Comparison of ENCODE assay signal across 8 mouse cellular contexts in the genomic region with DNA sequence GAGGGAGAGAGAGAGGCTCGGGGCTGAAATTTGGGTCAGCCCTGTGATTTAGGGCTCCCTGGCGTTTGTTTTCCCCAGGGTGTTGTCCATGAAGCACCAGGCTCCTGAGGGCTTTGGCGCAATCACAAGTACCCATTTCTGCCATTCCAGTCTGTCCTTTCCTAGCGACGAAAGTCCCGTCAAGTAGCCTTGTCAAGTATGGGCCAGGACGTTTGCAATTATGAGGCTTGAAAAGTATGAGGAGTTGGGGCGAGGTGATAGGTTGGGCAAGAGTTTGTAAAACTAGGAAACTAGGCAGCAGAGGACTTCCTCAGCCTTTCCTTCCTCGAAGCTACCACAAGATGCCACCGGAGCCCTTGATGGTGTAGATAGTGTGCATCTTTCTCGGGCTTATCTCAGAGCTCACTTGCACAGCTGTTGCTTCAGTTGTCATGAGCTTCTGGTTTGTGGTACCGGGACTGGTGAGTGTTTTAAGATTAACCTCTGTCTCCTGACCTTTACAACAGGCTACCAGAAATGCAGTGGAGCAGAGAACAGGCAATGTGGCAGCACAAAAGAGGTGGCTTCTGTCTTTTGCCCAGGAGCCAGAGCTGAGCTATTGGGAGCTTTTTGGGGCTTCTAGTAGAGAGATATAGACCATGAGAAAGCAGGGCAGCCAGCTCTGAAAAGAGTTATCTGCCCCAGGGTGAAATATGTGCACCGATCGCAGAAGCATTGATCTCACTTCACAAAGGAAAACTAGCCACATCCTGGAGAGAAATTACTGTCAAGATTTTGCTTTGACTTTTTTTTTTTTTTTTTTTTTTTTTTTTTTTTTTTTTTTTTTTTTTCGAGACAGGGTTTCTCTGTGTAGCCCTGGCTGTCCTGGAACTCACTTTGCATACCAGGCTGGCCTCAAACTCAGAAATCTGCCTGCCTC. TPM values are rescaled to one million over a fixed set of nuclear protein-coding genes. Genes with fewer than 3 reads are reported as not detected.
DNase-seq lines count a peak whose midpoint lies in the region; ATAC-seq lines count a peak whose summit lies in the region.

No protein-coding gene starts in this region.

- 11% methylated on average over 15 of the region's 15 CpGs for WGBS in heart, embryonic 11.5 days (ENCODE audit: insufficient replicate concordance)
- 25% methylated on average over 15 of the region's 15 CpGs for WGBS in hindbrain, embryonic 15.5 days
- 2% methylated on average over 15 of the region's 15 CpGs for WGBS in liver, embryonic 15.5 days (ENCODE audit: insufficient replicate concordance)
- WGBS in neural tube, embryonic 12.5 days: 21% methylated on average over 15 of the region's 15 CpGs

- H3K36me3 ChIP-seq in heart, embryonic 11.5 days (ENCODE audit: control insufficient read depth, insufficient read depth, low read length): no peaks in the 10 kb centered on the region
- peaks cover 11% of the 10 kb centered on the region; the same call in 1 of the 2 replicates for H3K36me3 ChIP-seq in hindbrain, embryonic 15.5 days
- peaks cover 11% of the 10 kb centered on the region; the same call in 1 of the 2 replicates for H3K36me3 ChIP-seq in liver, embryonic 15.5 days (replicated peaks)
- no peaks in the 10 kb centered on the region for H3K36me3 ChIP-seq in neural tube, embryonic 12.5 days

- H3K27me3 ChIP-seq in heart, embryonic 11.5 days (ENCODE audit: control insufficient read depth, insufficient read depth, low read length): no peaks in the 10 kb centered on the region; the same call in 1 of the 2 replicates
- H3K27me3 ChIP-seq in hindbrain, embryonic 15.5 days: no peaks in the 10 kb centered on the region; the same call in 1 of the 2 replicates
- H3K27me3 ChIP-seq in liver, embryonic 15.5 days: no peaks in the 10 kb centered on the region
- H3K27me3 ChIP-seq in neural tube, embryonic 12.5 days (replicated peaks): no peaks in the 10 kb centered on the region; the same call in 1 of the 2 replicates

- H3K4me2 ChIP-seq in heart, embryonic 11.5 days: peak overlapping the region; percentile 99
- peak overlapping the region; percentile 88 for H3K4me2 ChIP-seq in hindbrain, embryonic 15.5 days
- H3K4me2 ChIP-seq in liver, embryonic 15.5 days: peak overlapping the region; percentile 89
- H3K4me2 ChIP-seq in neural tube, embryonic 12.5 days (replicated peaks): peak overlapping the region; percentile 97

- intact Hi-C loops in left cerebral cortex, postnatal 36 days (cut with DNase I): no loop called here

- peak overlapping the region; percentile 63 for H3K9ac ChIP-seq in heart, embryonic 11.5 days (ENCODE audit: low read depth, low read length)
- H3K9ac ChIP-seq in hindbrain, embryonic 15.5 days: peak overlapping the region; percentile 62
- H3K9ac ChIP-seq in liver, embryonic 15.5 days: peak overlapping the region; percentile 90
- H3K9ac ChIP-seq in neural tube, embryonic 12.5 days: peak overlapping the region; percentile 72

- peaks cover 17% of the 10 kb centered on the region for H3K4me1 ChIP-seq in heart, embryonic 11.5 days (ENCODE audit: control insufficient read depth, insufficient read depth, low read length)
- peaks cover 16% of the 10 kb centered on the region for H3K4me1 ChIP-seq in hindbrain, embryonic 15.5 days (replicated peaks)
- peaks cover 84% of the 10 kb centered on the region for H3K4me1 ChIP-seq in liver, embryonic 15.5 days (replicated peaks)
- H3K4me1 ChIP-seq in neural tube, embryonic 12.5 days: peaks cover 13% of the 10 kb centered on the region

- H3K27ac ChIP-seq in heart, embryonic 11.5 days (ENCODE audit: low read depth, low read length): no peak overlapping the region
- H3K27ac ChIP-seq in hindbrain, embryonic 15.5 days (replicated peaks): no peak overlapping the region
- peak overlapping the region; percentile 95 for H3K27ac ChIP-seq in liver, embryonic 15.5 days (replicated peaks)
- no peak overlapping the region for H3K27ac ChIP-seq in neural tube, embryonic 12.5 days

- peak overlapping the region; percentile 74 for H3K4me3 ChIP-seq in heart, embryonic 11.5 days (ENCODE audit: low read depth, low read length)
- peak overlapping the region; percentile 75 for H3K4me3 ChIP-seq in hindbrain, embryonic 15.5 days
- peak overlapping the region; percentile 83 for H3K4me3 ChIP-seq in liver, embryonic 15.5 days (replicated peaks)
- peak overlapping the region; percentile 77 for H3K4me3 ChIP-seq in neural tube, embryonic 12.5 days

- DNase-seq in heart, adult 8-10 months (ENCODE audit: low spot score): no peak
- DNase-seq in left cerebral cortex, postnatal 36 days (ENCODE audit: low spot score in 2 of 2): no peak
- no peak for DNase-seq in frontal cortex, postnatal 14 days (ENCODE audit: low spot score in 2 of 2)

- no peak for ATAC-seq in heart, embryonic 11.5 days (replicated peaks; ENCODE audit: insufficient number of reproducible peaks, low FRiP score, low TSS enrichment)
- peak; percentile 72 for ATAC-seq in common myeloid progenitor, adult 5-6 weeks (replicated peaks; ENCODE audit: low read depth, poor library complexity, severe bottlenecking)
- no peak for ATAC-seq in hindbrain, embryonic 15.5 days (ENCODE audit: low FRiP score, low read depth)
- peak; percentile 62 for ATAC-seq in liver, embryonic 15.5 days (ENCODE audit: insufficient read depth)
- ATAC-seq in neural tube, embryonic 12.5 days (ENCODE audit: low FRiP score, low read depth): no peak

- H3K9me3 ChIP-seq in heart, embryonic 11.5 days (replicated peaks; ENCODE audit: control insufficient read depth, low read length): no peaks in the 10 kb centered on the region
- H3K9me3 ChIP-seq in hindbrain, embryonic 15.5 days: no peaks in the 10 kb centered on the region
- H3K9me3 ChIP-seq in liver, embryonic 15.5 days (replicated peaks): no peaks in the 10 kb centered on the region
- no peaks in the 10 kb centered on the region for H3K9me3 ChIP-seq in neural tube, embryonic 12.5 days

RNA-seq across cellular contexts. Expression of a gene that starts 10.9 kb away (rescaled TPM):
- polyA plus RNA-seq in heart, embryonic 11.5 days (2014; fragmentation: Nextera tagmentation; extraction: Ambion mirVana): 18.5 and 19.2 TPM in 2 replicates
- total RNA-seq in heart, adult 8-10 months (2022): 1 to 10 TPM; 6.5 to 9.9 (median 7.3) TPM
- 32.2 and 50.2 TPM in 2 replicates for total RNA-seq in common myeloid progenitor, adult 5-6 weeks (2017)
- polyA plus RNA-seq in hindbrain, embryonic 15.5 days (2015; fragmentation: Nextera tagmentation; extraction: Ambion mirVana): 22.9 and 26.1 TPM in 2 replicates
- 38.1 and 38.3 TPM in 2 replicates for polyA plus RNA-seq in liver, embryonic 15.5 days (2015; fragmentation: Nextera tagmentation; extraction: Ambion mirVana)
- 26.2 and 29.7 TPM in 2 replicates for polyA plus RNA-seq in neural tube, embryonic 12.5 days (2016; fragmentation: Nextera tagmentation; extraction: Ambion mirVana)
- total RNA-seq in left cerebral cortex, postnatal 36 days (2021): 10 to 100 TPM; 35.8 to 49.7 TPM

RNA-seq across cellular contexts. Expression of a gene that starts 38.0 kb away (rescaled TPM):
- polyA plus RNA-seq in heart, embryonic 11.5 days (2014; fragmentation: Nextera tagmentation; extraction: Ambion mirVana): 109 and 113 TPM in 2 replicates
- 10 to 100 TPM; 15.5 to 17.3 (median 16.5) TPM for total RNA-seq in heart, adult 8-10 months (2022)
- 162 and 189 TPM in 2 replicates for total RNA-seq in common myeloid progenitor, adult 5-6 weeks (2017)
- polyA plus RNA-seq in hindbrain, embryonic 15.5 days (2015; fragmentation: Nextera tagmentation; extraction: Ambion mirVana): 96.2 and 106 TPM in 2 replicates
- polyA plus RNA-seq in liver, embryonic 15.5 days (2015; fragmentation: Nextera tagmentation; extraction: Ambion mirVana): 53.9 and 58.2 TPM in 2 replicates
- polyA plus RNA-seq in neural tube, embryonic 12.5 days (2016; fragmentation: Nextera tagmentation; extraction: Ambion mirVana): 157 and 162 TPM in 2 replicates
- total RNA-seq in left cerebral cortex, postnatal 36 days (2021): 10 to 100 TPM; 31.8 to 37.3 TPM

RNA-seq across cellular contexts. Expression of a gene that starts 49.4 kb away (rescaled TPM):
- polyA plus RNA-seq in heart, embryonic 11.5 days (2014; fragmentation: Nextera tagmentation; extraction: Ambion mirVana): 11.0 and 13.5 TPM in 2 replicates
- 10 to 100 TPM; 12.5 to 18.4 (median 14.5) TPM for total RNA-seq in heart, adult 8-10 months (2022)
- 26.1 and 35.9 TPM in 2 replicates for total RNA-seq in common myeloid progenitor, adult 5-6 weeks (2017)
- 11.1 and 11.6 TPM in 2 replicates for polyA plus RNA-seq in hindbrain, embryonic 15.5 days (2015; fragmentation: Nextera tagmentation; extraction: Ambion mirVana)
- polyA plus RNA-seq in liver, embryonic 15.5 days (2015; fragmentation: Nextera tagmentation; extraction: Ambion mirVana): 11.8 and 12.4 TPM in 2 replicates
- polyA plus RNA-seq in neural tube, embryonic 12.5 days (2016; fragmentation: Nextera tagmentation; extraction: Ambion mirVana): 12.9 and 14.2 TPM in 2 replicates
- 10 to 100 TPM; 20.8 to 28.1 TPM for total RNA-seq in left cerebral cortex, postnatal 36 days (2021)

RNA-seq across cellular contexts. Expression of a gene that starts 52.0 kb away (rescaled TPM):
- 6.3 and 6.4 TPM in 2 replicates for polyA plus RNA-seq in heart, embryonic 11.5 days (2014; fragmentation: Nextera tagmentation; extraction: Ambion mirVana)
- total RNA-seq in heart, adult 8-10 months (2022): 10 to 100 TPM in 2 of 4 experiments, 1 to 10 TPM in 2; 8.8 to 18.8 (median 11.2) TPM
- total RNA-seq in common myeloid progenitor, adult 5-6 weeks (2017): 4.1 and 5.3 TPM in 2 replicates
- 1.6 and 2.8 TPM in 2 replicates for polyA plus RNA-seq in hindbrain, embryonic 15.5 days (2015; fragmentation: Nextera tagmentation; extraction: Ambion mirVana)
- 1.9 and 2.1 TPM in 2 replicates for polyA plus RNA-seq in liver, embryonic 15.5 days (2015; fragmentation: Nextera tagmentation; extraction: Ambion mirVana)
- polyA plus RNA-seq in neural tube, embryonic 12.5 days (2016; fragmentation: Nextera tagmentation; extraction: Ambion mirVana): 1.6 and 3.6 TPM in 2 replicates
- 1 to 10 TPM; 1.6 to 1.9 TPM for total RNA-seq in left cerebral cortex, postnatal 36 days (2021)

RNA-seq across cellular contexts. Expression of a gene that starts 59.1 kb away (rescaled TPM):
- polyA plus RNA-seq in heart, embryonic 11.5 days (2014; fragmentation: Nextera tagmentation; extraction: Ambion mirVana): 57.1 and 60.7 TPM in 2 replicates
- total RNA-seq in heart, adult 8-10 months (2022): 10 to 100 TPM; 12.4 to 14.5 (median 13.7) TPM
- total RNA-seq in common myeloid progenitor, adult 5-6 weeks (2017): 86.8 and 98.8 TPM in 2 replicates
- 39.1 and 39.5 TPM in 2 replicates for polyA plus RNA-seq in hindbrain, embryonic 15.5 days (2015; fragmentation: Nextera tagmentation; extraction: Ambion mirVana)
- polyA plus RNA-seq in liver, embryonic 15.5 days (2015; fragmentation: Nextera tagmentation; extraction: Ambion mirVana): 18.9 and 23.4 TPM in 2 replicates
- polyA plus RNA-seq in neural tube, embryonic 12.5 days (2016; fragmentation: Nextera tagmentation; extraction: Ambion mirVana): 58.5 and 60.4 TPM in 2 replicates
- total RNA-seq in left cerebral cortex, postnatal 36 days (2021): 10 to 100 TPM; 14.4 to 15.1 TPM

Comparison
In these comparisons a context has a peak if more than half of its experiments do, and no peak if none do; other contexts are left out.
1. ATAC-seq: peak in common myeloid progenitor, adult 5-6 weeks (single experiment) and liver, embryonic 15.5 days (single experiment); none in heart, embryonic 11.5 days (single experiment), hindbrain, embryonic 15.5 days (single experiment) and neural tube, embryonic 12.5 days (single experiment).
2. Peak in every context shown above with its lines, with median percentiles within 50 percentile points of each other: H3K4me2 ChIP-seq, H3K4me3 ChIP-seq and H3K9ac ChIP-seq.